Mouse (Mus musculus): ENCODE results near the gene Fut11. TPM values are rescaled to one million over a fixed set of nuclear protein-coding genes. Genes with fewer than 3 reads are reported as not detected.
A peak's percentile ranks its signal among the peaks of the same experiment; 100 is the strongest.

Fut11 gene
- polyA plus RNA-seq, 1 experiment from 2014 or later = 22.2 TPM

GRCm38 (mm10) chr14:20658326-20658725 is 36.4 kb upstream of the Fut11 start:
- H3K27ac ChIP-seq (replicated peaks; ENCODE audit: low read depth, low read length) = no peak overlapping the region
- DNase-seq (peak; percentile 79), ATAC-seq (ENCODE audit: low FRiP score, low TSS enrichment) (no peak)
- peaks cover 8% of the 10 kb centered on the region; the same call in 1 of the 2 replicates for H3K27me3 ChIP-seq (ENCODE audit: control insufficient read depth, insufficient read depth, low read length)
- no peaks in the 10 kb centered on the region for H3K36me3 ChIP-seq (ENCODE audit: control insufficient read depth, insufficient read depth, low read length)
- peaks cover 14% of the 10 kb centered on the region for H3K4me1 ChIP-seq (ENCODE audit: control insufficient read depth, insufficient read depth, low read length)
- H3K9me3 ChIP-seq (ENCODE audit: control insufficient read depth, low read length) = no peaks in the 10 kb centered on the region
- no peak overlapping the region for H3K4me3 ChIP-seq (replicated peaks; ENCODE audit: low read depth, low read length)
- no peak overlapping the region for H3K4me2 ChIP-seq (ENCODE audit: low read length)
- no peak overlapping the region for H3K9ac ChIP-seq (replicated peaks; ENCODE audit: low read length)

- no peaks in the 10 kb centered on the region for H3K9me3 ChIP-seq (ENCODE audit: control insufficient read depth, low read length)
- ATAC-seq (ENCODE audit: low FRiP score, low TSS enrichment) (no peak), DNase-seq (no peak)
- H3K4me3 ChIP-seq (replicated peaks; ENCODE audit: low read depth, low read length) = no peak overlapping the region
- no peaks in the 10 kb centered on the region for H3K36me3 ChIP-seq (ENCODE audit: control insufficient read depth, insufficient read depth, low read length)
- H3K9ac ChIP-seq (replicated peaks; ENCODE audit: low read length) = no peak overlapping the region
- WGBS = 95% methylated on average over 6 of the region's 6 CpGs
- H3K4me1 ChIP-seq (ENCODE audit: control insufficient read depth, insufficient read depth, low read length) = peaks cover 14% of the 10 kb centered on the region
- H3K27me3 ChIP-seq (ENCODE audit: control insufficient read depth, insufficient read depth, low read length) = peaks cover 8% of the 10 kb centered on the region; the same call in 1 of the 2 replicates
- no peak overlapping the region for H3K27ac ChIP-seq (replicated peaks; ENCODE audit: low read depth, low read length)
- H3K4me2 ChIP-seq (ENCODE audit: low read length) = no peak overlapping the region
Measured at GRCm38 (mm10) chr14:20658902-20659301, 35.9 kb upstream of the Fut11 start.

GRCm38 (mm10) chr14:20659687-20660086 is 35.1 kb upstream of the Fut11 start:
- H3K27me3 ChIP-seq (ENCODE audit: control insufficient read depth, insufficient read depth, low read length) = peaks cover 8% of the 10 kb centered on the region; the same call in 1 of the 2 replicates
- peaks cover 14% of the 10 kb centered on the region for H3K4me1 ChIP-seq (ENCODE audit: control insufficient read depth, insufficient read depth, low read length)
- no peak overlapping the region for H3K9ac ChIP-seq (replicated peaks; ENCODE audit: low read length)
- no peak overlapping the region for H3K4me2 ChIP-seq (ENCODE audit: low read length)
- H3K4me3 ChIP-seq (replicated peaks; ENCODE audit: low read depth, low read length) = no peak overlapping the region
- H3K9me3 ChIP-seq (ENCODE audit: control insufficient read depth, low read length) = no peaks in the 10 kb centered on the region
- no peak for DNase-seq
- 99% methylated on average over 7 of the region's 7 CpGs for WGBS
- H3K27ac ChIP-seq (replicated peaks; ENCODE audit: low read depth, low read length) = no peak overlapping the region
- H3K36me3 ChIP-seq (ENCODE audit: control insufficient read depth, insufficient read depth, low read length) = no peaks in the 10 kb centered on the region
- no peak for ATAC-seq (ENCODE audit: low FRiP score, low TSS enrichment)

GRCm38 (mm10) chr14:20660827-20661660 is 33.7 kb upstream of the Fut11 start:
- DNase-seq (peak; percentile 98), ATAC-seq (ENCODE audit: low FRiP score, low TSS enrichment) (peak; percentile 91)
- WGBS = 1% methylated on average over 52 of the region's 52 CpGs
- Histone ChIP-seq H3K4me1 (ENCODE audit: control insufficient read depth, insufficient read depth, low read length) (peaks cover 14% of the 10 kb centered on the region), H3K4me3 (replicated peaks; ENCODE audit: low read depth, low read length) (peak overlapping the region; percentile 65), H3K9me3 (ENCODE audit: control insufficient read depth, low read length) (no peaks in the 10 kb centered on the region), H3K4me2 (ENCODE audit: low read length) (peak overlapping the region; percentile 86), H3K27ac (replicated peaks; ENCODE audit: low read depth, low read length) (peak overlapping the region; percentile 84), H3K9ac (replicated peaks; ENCODE audit: low read length) (peak overlapping the region; percentile 73), H3K36me3 (ENCODE audit: control insufficient read depth, insufficient read depth, low read length) (no peaks in the 10 kb centered on the region), H3K27me3 (ENCODE audit: control insufficient read depth, insufficient read depth, low read length) (peaks cover 13% of the 10 kb centered on the region; the same call in 1 of the 2 replicates)

GRCm38 (mm10) chr14:20661661-20662331 is 33.0 kb upstream of the Fut11 start:
- no peak; the same call in none of the 2 replicates for ATAC-seq (ENCODE audit: low FRiP score, low TSS enrichment)
- no peaks in the 10 kb centered on the region for H3K9me3 ChIP-seq (ENCODE audit: control insufficient read depth, low read length)
- peak; percentile 47 for DNase-seq
- H3K36me3 ChIP-seq (ENCODE audit: control insufficient read depth, insufficient read depth, low read length) = no peaks in the 10 kb centered on the region
- H3K4me1 ChIP-seq (ENCODE audit: control insufficient read depth, insufficient read depth, low read length) = peaks cover 14% of the 10 kb centered on the region
- peaks cover 13% of the 10 kb centered on the region; the same call in 1 of the 2 replicates for H3K27me3 ChIP-seq (ENCODE audit: control insufficient read depth, insufficient read depth, low read length)
- H3K9ac ChIP-seq (replicated peaks; ENCODE audit: low read length) = peak overlapping the region; percentile 73
- H3K4me3 ChIP-seq (replicated peaks; ENCODE audit: low read depth, low read length) = peak overlapping the region; percentile 65
- H3K27ac ChIP-seq (replicated peaks; ENCODE audit: low read depth, low read length) = peak overlapping the region; percentile 84
- 6% methylated on average over 19 of the region's 19 CpGs for WGBS
- peak overlapping the region; percentile 86 for H3K4me2 ChIP-seq (ENCODE audit: low read length)

- Histone ChIP-seq H3K4me2 (ENCODE audit: low read length) (no peak overlapping the region), H3K4me1 (ENCODE audit: control insufficient read depth, insufficient read depth, low read length) (peaks cover 14% of the 10 kb centered on the region), H3K9ac (replicated peaks; ENCODE audit: low read length) (peak overlapping the region; percentile 73; the same call in 1 of the 2 replicates), H3K36me3 (ENCODE audit: control insufficient read depth, insufficient read depth, low read length) (no peaks in the 10 kb centered on the region), H3K27ac (replicated peaks; ENCODE audit: low read depth, low read length) (no peak overlapping the region), H3K27me3 (ENCODE audit: control insufficient read depth, insufficient read depth, low read length) (peaks cover 13% of the 10 kb centered on the region; the same call in 1 of the 2 replicates), H3K4me3 (replicated peaks; ENCODE audit: low read depth, low read length) (no peak overlapping the region), H3K9me3 (ENCODE audit: control insufficient read depth, low read length) (no peaks in the 10 kb centered on the region)
- WGBS = 92% methylated on average over 3 of the region's 3 CpGs
- ATAC-seq (ENCODE audit: low FRiP score, low TSS enrichment) = no peak
- DNase-seq = no peak
Measured at GRCm38 (mm10) chr14:20662740-20663139, 32.0 kb upstream of the Fut11 start.

- Histone ChIP-seq H3K36me3 (ENCODE audit: control insufficient read depth, insufficient read depth, low read length) (no peaks in the 10 kb centered on the region), H3K4me3 (replicated peaks; ENCODE audit: low read depth, low read length) (no peak overlapping the region), H3K9me3 (ENCODE audit: control insufficient read depth, low read length) (no peaks in the 10 kb centered on the region), H3K4me1 (ENCODE audit: control insufficient read depth, insufficient read depth, low read length) (peaks cover 14% of the 10 kb centered on the region), H3K27me3 (ENCODE audit: control insufficient read depth, insufficient read depth, low read length) (peaks cover 13% of the 10 kb centered on the region; the same call in 1 of the 2 replicates), H3K4me2 (ENCODE audit: low read length) (no peak overlapping the region), H3K27ac (replicated peaks; ENCODE audit: low read depth, low read length) (no peak overlapping the region), H3K9ac (replicated peaks; ENCODE audit: low read length) (no peak overlapping the region)
- no peak for ATAC-seq (ENCODE audit: low FRiP score, low TSS enrichment)
- WGBS = 80% methylated on average over 2 of the region's 2 CpGs
- DNase-seq = no peak
Measured at GRCm38 (mm10) chr14:20663601-20664000, 31.2 kb upstream of the Fut11 start.

GRCm38 (mm10) chr14:20664436-20664835 is 30.3 kb upstream of the Fut11 start:
- Histone ChIP-seq H3K4me1 (ENCODE audit: control insufficient read depth, insufficient read depth, low read length) (peaks cover 14% of the 10 kb centered on the region), H3K9ac (replicated peaks; ENCODE audit: low read length) (no peak overlapping the region), H3K27ac (replicated peaks; ENCODE audit: low read depth, low read length) (no peak overlapping the region), H3K9me3 (ENCODE audit: control insufficient read depth, low read length) (no peaks in the 10 kb centered on the region), H3K4me2 (ENCODE audit: low read length) (no peak overlapping the region), H3K27me3 (ENCODE audit: control insufficient read depth, insufficient read depth, low read length) (peaks cover 13% of the 10 kb centered on the region; the same call in 1 of the 2 replicates), H3K36me3 (ENCODE audit: control insufficient read depth, insufficient read depth, low read length) (no peaks in the 10 kb centered on the region), H3K4me3 (replicated peaks; ENCODE audit: low read depth, low read length) (no peak overlapping the region)
- ATAC-seq (ENCODE audit: low FRiP score, low TSS enrichment) = no peak
- WGBS = 44% methylated on average over 3 of the region's 3 CpGs
- no peak for DNase-seq
